Mouse (Mus musculus) left cerebral cortex, postnatal 4 days (tissue): ENCODE data around the gene Cdc42bpg. TPM values are rescaled to one million over a fixed set of nuclear protein-coding genes. Genes with fewer than 3 reads are reported as not detected.
"Not testable (repeated sequence)": the region's sequence is repeated elsewhere in the genome, so short reads cannot be mapped to it uniquely, and the experiment has no call there.

ENCODE experiments used
- DNase-seq: peaks from one replicate; pipeline ENCODE4 v3.0.0-alpha.2; 2022
- intact Hi-C: fragments of 180-260 bp; cut with DNase I; formaldehyde crosslinking; loops from one replicate; pipeline ENCODE4 v1.15.1; 2025
- total RNA-seq, 2 experiments: library from RNA; stranded (reverse); gene quantifications; 2 replicates each; pipeline ENCODE4 v1.2.3; 2021

Gene Cdc42bpg
- total RNA-seq, 2 experiments from 2014 or later = 5.0 to 5.7 TPM

DNA sequence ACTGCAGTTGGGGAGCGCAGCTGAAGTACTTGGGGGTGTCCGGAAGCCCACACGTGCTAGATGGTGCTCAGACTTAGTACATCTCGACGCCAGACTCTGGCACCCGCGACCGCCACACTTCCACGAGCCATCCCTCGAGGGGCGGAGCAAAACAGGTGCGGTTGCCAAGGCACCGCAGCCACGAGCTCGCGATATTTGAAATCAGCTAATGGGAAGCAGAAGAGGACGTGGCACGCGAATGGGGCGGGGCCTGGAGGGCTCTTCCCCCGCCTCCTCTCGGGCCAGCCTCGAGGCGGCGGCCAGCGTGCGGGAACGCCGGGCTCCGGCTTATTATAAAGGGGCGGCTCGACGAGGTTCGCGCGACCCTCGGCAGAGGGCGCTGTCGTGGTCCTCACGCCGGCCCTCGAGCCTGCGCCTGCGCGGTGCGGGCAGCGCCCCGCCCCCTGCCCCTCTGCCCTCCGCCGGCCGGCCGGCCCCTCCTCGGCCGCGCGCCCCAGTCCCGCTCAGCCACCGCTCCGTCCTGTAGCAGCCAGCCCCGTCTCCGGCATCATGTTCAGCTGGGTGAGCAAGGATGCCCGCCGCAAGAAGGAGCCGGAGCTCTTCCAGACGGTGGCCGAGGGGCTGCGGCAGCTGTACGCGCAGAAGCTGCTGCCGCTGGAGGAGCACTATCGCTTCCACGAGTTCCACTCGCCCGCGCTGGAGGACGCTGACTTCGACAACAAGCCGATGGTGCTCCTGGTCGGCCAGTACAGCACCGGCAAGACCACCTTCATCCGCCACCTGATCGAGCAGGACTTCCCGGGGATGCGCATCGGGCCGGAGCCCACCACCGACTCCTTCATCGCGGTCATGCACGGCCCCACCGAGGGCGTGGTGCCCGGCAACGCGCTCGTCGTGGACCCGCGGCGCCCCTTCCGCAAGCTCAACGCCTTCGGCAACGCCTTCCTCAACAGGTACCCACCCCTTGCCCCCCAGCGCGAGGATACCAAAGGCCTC, 29.5 kb upstream of the Cdc42bpg start, which contains the start of gene Ehd1:
Gene Ehd1 (plus strand): TSS at position 300 of the 996 bp plus-strand sequence.
- DNase-seq = peak; percentile 99
- intact Hi-C loops = no loop called here

- intact Hi-C loops = no loop called here
- no peak for DNase-seq
Observed at GRCm38 (mm10) chr19:6277661-6278438, 28.4 kb upstream of the Cdc42bpg start.

DNA sequence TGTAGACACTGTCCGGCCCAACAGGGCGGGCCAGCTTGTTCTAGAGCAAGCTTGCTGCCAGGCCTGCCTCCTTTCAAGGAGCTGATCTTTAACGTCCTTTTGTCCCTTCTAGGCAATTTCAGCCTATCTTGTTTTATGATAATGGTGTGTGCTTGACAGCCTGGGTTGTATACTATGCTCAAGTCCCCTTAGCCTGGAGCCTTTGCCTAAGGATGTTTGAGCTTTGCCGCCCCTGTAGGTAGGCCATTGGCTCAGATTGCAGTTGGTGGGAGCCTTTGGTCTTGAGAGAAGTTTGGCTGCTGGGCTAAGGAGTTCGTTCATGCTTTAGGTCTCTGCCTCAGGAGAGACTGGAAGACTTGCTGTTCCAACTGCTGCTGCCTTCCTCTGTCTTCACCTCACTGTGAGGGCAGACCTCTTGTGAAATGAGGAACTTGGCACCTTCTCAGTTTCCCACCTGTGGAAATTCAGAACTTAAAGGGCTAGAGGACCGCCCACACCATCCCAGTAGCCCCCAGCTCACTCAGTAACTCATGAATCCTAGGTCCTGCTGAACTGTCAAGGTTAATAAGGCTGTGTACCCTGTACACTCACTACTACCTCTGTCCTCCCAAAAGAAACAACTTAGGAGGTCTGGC, 27.7 kb upstream of the Cdc42bpg start:
- DNase-seq = no peak
- intact Hi-C loops = no loop called here

- intact Hi-C loops = no loop called here
- no peak for DNase-seq
Observed at GRCm38 (mm10) chr19:6279481-6280144, 26.6 kb upstream of the Cdc42bpg start.

- DNase-seq = no peak
- intact Hi-C loops = no loop called here
Observed at GRCm38 (mm10) chr19:6280554-6280953, 25.7 kb upstream of the Cdc42bpg start.

GRCm38 (mm10) chr19:6281122-6282020, 24.9 kb upstream of the Cdc42bpg start:
- no peak for DNase-seq
- intact Hi-C loops = no loop called here

DNA sequence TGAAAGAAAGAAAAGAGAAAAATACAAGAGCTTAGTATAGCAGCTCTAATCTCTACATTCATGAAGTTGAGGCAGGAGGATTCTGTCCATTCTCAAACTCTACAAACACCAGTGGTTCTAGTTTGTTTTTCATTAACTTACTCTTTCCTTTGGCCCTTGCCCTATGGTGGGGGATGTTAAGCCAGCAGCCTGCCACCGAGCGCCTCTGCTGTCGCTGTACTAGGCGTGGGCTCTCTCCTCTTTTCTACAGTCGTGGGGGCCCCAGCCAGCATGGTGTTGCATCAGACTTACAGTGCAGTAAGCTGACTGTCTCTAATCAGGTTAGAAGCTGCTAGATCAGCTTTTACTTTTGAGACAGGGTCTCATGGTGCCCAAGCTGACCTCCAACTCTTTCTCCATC, 23.3 kb upstream of the Cdc42bpg start:
- intact Hi-C loops = no loop called here
- no peak for DNase-seq

DNA sequence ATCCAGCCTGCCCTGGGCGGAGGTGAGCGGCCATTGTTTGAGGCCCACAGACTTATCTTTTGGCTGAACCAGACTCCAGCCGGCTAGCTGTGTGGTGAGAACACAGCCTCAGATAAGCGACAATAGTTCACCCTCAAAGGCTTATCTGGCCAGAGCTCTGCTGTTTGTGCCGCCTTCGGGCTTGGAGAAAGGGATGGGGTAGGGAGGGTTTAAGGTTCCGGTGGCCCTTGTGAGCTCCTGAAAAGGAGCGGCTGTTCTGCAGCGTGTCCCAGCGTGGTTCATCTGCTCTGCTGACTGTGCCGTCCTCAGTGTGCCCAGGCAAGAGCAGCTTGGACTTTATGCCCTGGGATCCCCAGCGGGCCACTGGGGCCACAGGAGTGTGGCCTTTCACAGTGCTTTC, 21.8 kb upstream of the Cdc42bpg start:
- DNase-seq = no peak
- intact Hi-C loops = no loop called here

DNA sequence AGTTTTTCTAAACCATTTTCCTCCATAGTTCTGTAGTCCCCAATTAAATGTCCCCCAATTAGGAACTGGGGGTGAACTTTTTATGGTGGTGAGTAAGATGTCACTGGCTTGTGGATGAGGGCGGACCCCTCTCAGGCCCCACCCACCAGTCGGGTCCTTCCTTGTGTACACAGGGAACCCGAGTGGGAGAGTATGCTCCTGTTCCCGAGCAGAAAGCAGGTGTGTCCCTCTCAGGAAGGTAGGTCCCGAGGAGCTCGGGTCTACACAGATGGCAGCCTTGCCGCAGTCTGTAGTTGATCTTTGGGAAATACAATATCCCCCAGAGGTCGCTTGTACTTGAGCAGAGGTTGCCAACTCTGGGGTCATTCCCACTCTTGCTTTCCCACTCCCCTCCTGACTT, 21.0 kb upstream of the Cdc42bpg start:
- intact Hi-C loops = no loop called here

GRCm38 (mm10) chr19:6285632-6286433, 20.4 kb upstream of the Cdc42bpg start:
- DNase-seq = no peak
- intact Hi-C loops = no loop called here

More for the DNA sequence above, 21.0 kb upstream of the Cdc42bpg start:
- no peak for DNase-seq

DNA sequence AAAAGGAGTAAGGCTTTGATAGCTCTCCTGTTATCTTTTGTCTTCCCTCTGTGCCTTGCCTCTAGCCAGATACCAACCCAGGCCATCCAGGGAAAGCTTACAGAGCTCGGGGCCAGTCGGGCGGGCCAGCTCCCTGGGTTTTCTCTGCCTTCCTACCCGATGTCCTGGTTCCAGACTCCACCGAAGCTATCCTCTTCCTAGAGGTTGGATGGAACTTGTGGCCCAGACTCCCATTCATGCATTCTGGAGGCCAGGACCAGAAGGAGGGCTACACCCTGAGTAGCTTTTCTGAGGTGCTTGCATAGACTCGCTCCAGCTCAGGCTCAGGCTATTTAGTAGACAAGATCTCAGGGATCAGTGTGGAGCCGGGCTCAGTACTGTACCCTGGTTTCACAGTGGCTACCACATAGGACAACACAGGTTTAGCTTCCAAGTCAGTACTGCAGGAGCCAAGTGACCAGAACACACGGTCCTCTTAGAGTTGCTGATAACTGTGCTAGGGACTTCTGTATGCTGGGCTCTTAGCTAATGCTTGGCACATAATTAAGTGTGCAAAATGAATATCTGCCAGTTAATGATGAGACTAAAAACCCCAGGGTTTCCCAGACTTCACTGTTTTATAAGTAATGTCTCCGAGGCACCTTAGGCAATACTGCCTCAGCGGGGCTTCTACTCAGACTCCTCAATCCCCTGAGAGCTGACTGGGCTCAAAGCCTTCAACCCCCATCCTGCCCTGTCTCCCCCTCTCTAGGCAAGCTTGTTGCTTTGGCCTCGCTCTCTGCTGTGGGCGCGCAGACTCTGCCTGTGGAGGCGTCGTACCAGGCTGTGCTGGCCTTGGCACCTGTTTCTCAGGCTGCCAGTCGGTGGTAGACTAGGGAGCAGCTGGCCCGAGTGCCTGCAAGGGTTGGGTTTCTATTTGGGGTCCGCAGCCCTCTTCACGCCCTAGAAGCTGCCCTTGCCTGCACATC, 19.5 kb upstream of the Cdc42bpg start:
- peak; percentile 74 for DNase-seq

GRCm38 (mm10) chr19:6288236-6288894, 17.9 kb upstream of the Cdc42bpg start:
- intact Hi-C loops = no loop called here
- no peak for DNase-seq

More for the DNA sequence above, 19.5 kb upstream of the Cdc42bpg start:
- intact Hi-C loops = no loop called here

- no peak for DNase-seq
- intact Hi-C loops = no loop called here
Observed at GRCm38 (mm10) chr19:6289696-6290238, 16.5 kb upstream of the Cdc42bpg start.

DNA sequence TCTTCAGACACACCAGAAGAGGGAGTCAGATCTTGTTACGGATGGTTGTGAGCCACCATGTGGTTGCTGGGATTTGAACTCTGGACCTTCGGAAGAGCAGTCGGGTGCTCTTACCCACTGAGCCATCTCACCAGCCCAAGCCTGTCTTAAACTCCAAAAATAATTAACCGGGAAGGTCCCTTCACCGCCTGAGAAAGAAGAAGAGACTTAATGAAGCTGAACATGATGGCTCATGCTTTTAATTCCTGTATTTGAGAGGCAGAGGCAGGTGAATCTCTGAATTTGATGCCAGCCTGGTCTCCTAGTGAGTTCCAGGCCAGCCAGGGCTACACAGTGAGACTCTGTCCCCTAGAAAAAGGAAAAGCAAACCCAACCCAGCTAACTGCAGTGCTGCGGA, 15.5 kb upstream of the Cdc42bpg start:
- intact Hi-C loops, DNase-seq: not testable (repeated sequence)

DNA sequence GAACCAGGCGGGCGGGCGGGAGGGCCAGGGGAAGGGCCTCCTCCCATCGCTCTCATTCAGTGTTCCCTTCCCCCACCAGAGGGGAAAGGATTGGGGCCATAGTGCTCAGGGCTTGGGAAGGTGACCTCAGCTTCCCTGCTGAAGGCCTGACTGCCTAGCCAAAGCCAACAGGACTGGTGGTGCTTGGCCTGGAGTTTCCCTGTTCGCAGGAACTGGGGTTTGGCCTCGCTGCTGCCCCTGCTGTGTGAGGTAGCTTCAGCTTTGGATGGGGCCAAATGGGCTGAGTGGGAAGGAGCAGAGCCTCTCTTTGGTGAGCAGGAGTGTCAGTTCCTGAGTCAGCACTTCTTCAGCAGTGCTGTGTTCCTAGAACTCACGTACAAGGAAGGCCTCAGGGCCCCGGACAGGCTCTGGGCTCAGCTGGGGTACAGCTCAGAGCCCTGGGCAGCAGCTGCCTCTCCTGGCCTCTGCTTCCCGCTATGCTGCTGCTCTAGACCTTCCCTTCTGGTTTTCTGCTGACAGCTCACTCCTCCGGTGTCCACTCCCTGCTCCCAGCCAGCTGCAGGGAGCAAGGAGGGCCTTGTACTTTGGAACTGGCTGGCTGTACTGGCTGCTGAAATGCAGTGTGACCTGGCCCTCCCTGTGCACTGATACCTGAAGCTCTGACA, 15.0 kb upstream of the Cdc42bpg start:
- no peak for DNase-seq
- intact Hi-C loops = no loop called here

DNA sequence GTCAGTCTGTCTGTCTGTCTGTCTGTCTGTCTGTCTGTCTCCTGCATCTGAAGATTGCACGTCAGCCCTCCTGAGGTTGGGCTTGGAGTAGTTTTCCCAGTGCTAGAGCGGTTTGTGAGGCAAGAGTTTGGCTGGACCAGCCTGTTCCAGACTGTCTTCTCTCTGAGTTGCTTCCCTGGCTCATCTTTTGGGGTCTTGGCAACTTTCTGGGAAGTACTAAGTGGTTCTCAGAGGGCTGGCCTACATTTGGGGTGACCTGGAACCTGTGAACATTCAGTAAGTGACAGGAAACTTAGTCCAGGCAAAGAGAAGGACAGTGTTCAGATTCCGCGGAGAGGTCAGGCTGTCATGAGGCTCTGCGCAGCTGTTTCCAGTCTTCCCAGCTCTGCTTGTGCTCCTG, 14.0 kb upstream of the Cdc42bpg start:
- intact Hi-C loops = no loop called here
- DNase-seq = no peak
